16 mouse cellular contexts compared by ENCODE assay signal in genomic region chr2:166631621-166632171, GRCm38 (mm10).
DNase-seq lines count a peak whose midpoint lies in the region; ATAC-seq and TF ChIP-seq lines count a peak whose summit lies in the region.
"Had no signal": no experiment of that assay in that cellular context is flagged by ENCODE, and none has a peak within 500 bp of the region (broad histone marks: within the 10 kb centered on the region; RNA-seq: fewer than 3 reads in every experiment).

No protein-coding gene starts in this region.

- DNase-seq in heart, adult 11 months = peak; percentile 92
- DNase-seq in heart, postnatal 36 days = no peak
- no peak for DNase-seq in liver
- DNase-seq in thymus, postnatal 25 days = peak; percentile 73
- DNase-seq in lung, adult 2 months = no peak
- DNase-seq: adrenal gland, adult 2 months; kidney, postnatal 14 days; lung, postnatal 36 days; retina, postnatal 1 day had no signal

- intact Hi-C loops in heart, postnatal 36 days (cut with DNase I) = no loop called here

- no peaks in the 10 kb centered on the region for H3K27me3 ChIP-seq in liver, embryonic 12.5 days (replicated peaks)
- H3K27me3 ChIP-seq: midbrain, embryonic 12.5 days had no signal

- peak overlapping the region; percentile 37; the same call in 1 of the 2 replicates for H3K27ac ChIP-seq in liver, embryonic 12.5 days
- H3K27ac ChIP-seq in macrophage = peak overlapping the region; percentile 30; the same call in 1 of the 2 replicates
- H3K27ac ChIP-seq: midbrain, embryonic 12.5 days had no signal

- H3K4me2 ChIP-seq in liver, embryonic 12.5 days = no peak overlapping the region
- H3K4me2 ChIP-seq: midbrain, embryonic 12.5 days had no signal

- H3K9me3 ChIP-seq in liver, embryonic 12.5 days (replicated peaks) = 0 out of 2 replicates have a peak, but pooled peaks cover 3% of the 10 kb centered on the region
- H3K9me3 ChIP-seq: midbrain, embryonic 12.5 days had no signal

- ATAC-seq in liver, embryonic 12.5 days = no peak
- ATAC-seq: CD4-positive, CD25-positive, alpha-beta regulatory T cell, adult 4 months; intestine, embryonic 16.5 days had no signal

- H3K4me1 ChIP-seq in liver, embryonic 12.5 days = peaks cover 19% of the 10 kb centered on the region
- 0 out of 2 replicates have a peak, but pooled peaks cover 2% of the 10 kb centered on the region for H3K4me1 ChIP-seq in lung, adult 2 months (ENCODE audit: control insufficient read depth, insufficient read depth, low read length)

- H3K9ac ChIP-seq in liver, embryonic 12.5 days = no peak overlapping the region
- H3K9ac ChIP-seq: midbrain, embryonic 12.5 days had no signal

- no peak for TF ChIP-seq CTCF in lung, adult 2 months (IDR thresholded peaks at IDR 0.05; ENCODE audit: insufficient read depth, low read length)

- peaks cover 84% of the 10 kb centered on the region; the same call in 1 of the 2 replicates for H3K79me2 ChIP-seq in macrophage (ENCODE audit: inconsistent target)

- WGBS in liver, embryonic 12.5 days (ENCODE audit: insufficient replicate concordance) = 77% methylated on average over 10 of the region's 10 CpGs
- WGBS in macrophage (ENCODE audit: missing documents) = 87% methylated on average over 10 of the region's 10 CpGs
- WGBS in lung, adult 2 months = 77% methylated on average over 10 of the region's 10 CpGs

- no peak overlapping the region for H3K4me3 ChIP-seq in liver, embryonic 12.5 days
- H3K4me3 ChIP-seq in macrophage (ENCODE audit: inconsistent target) = no peak overlapping the region
- no peak overlapping the region for H3K4me3 ChIP-seq in lung, adult 2 months (replicated peaks; ENCODE audit: extremely low read depth, low read depth, low read length)
- H3K4me3 ChIP-seq: embryonic facial prominence, embryonic 10.5 days; midbrain, embryonic 12.5 days; myocyte had no signal

- no peak for TF ChIP-seq POLR2A in lung, adult 2 months (IDR thresholded peaks at IDR 0.05; ENCODE audit: borderline replicate concordance, extremely low read depth, low read depth, low read length)

- H3K36me3 ChIP-seq in liver, embryonic 12.5 days = peaks cover 36% of the 10 kb centered on the region
- peaks cover 47% of the 10 kb centered on the region for H3K36me3 ChIP-seq in macrophage (ENCODE audit: inconsistent target)

Comparison
In these comparisons a context has a peak if more than half of its experiments do, and no peak if none do; other contexts are left out.
1. DNase-seq: peak in heart, adult 11 months (single experiment) and thymus, postnatal 25 days (single experiment); none in heart, postnatal 36 days (0 of 2), liver (single experiment) and lung, adult 2 months (single experiment).